ENCODE assay signal across 28 mouse cellular contexts in the genomic region with DNA sequence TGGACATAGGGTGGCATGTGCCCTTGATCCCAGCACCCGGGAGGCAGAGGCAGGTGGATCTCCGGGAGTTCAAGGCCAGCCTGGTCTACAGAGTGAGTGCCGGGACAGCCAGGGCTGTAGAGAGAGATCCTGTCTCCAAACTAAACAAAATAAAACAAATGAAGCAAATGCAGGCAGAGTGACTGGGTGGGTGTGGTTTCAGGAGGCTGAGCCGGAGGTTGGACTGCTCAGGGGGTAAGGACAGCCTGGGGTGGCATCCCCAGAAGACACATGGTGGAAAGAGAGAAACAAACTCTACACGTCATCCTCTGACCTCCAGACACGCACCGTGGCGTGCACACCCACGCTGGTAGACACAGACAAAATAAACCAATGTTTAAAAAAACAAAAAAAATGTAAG. TPM values are rescaled to one million over a fixed set of nuclear protein-coding genes. Genes with fewer than 3 reads are reported as not detected.
DNase-seq lines count a peak whose midpoint lies in the region; ATAC-seq and TF ChIP-seq lines count a peak whose summit lies in the region.
"Had no signal": no experiment of that assay in that cellular context is flagged by ENCODE, and none has a peak within 500 bp of the region (broad histone marks: within the 10 kb centered on the region; RNA-seq: fewer than 3 reads in every experiment).

No protein-coding gene starts in this region.

- H3K79me2 ChIP-seq in myocyte (ENCODE audit: control insufficient read depth, insufficient read depth) = no peaks in the 10 kb centered on the region

- CTCF ChIA-PET in Patski (lab: Charles Lee) = no interaction called here

- no peak overlapping the region for H3K4me3 ChIP-seq in kidney, embryonic 14.5 days (ENCODE audit: low read length)
- no peak overlapping the region for H3K4me3 ChIP-seq in lung, embryonic 16.5 days (ENCODE audit: low read length)
- H3K4me3 ChIP-seq in myocyte = no peak overlapping the region
- H3K4me3 ChIP-seq: forebrain, embryonic 12.5 days; layer of hippocampus, adult 2 months; liver, embryonic 12.5 days; megakaryocyte, embryonic 14.5 days; midbrain, embryonic 12.5 days had no signal

- no peaks in the 10 kb centered on the region for H3K4me1 ChIP-seq in kidney, embryonic 14.5 days (ENCODE audit: control insufficient read depth, insufficient read depth, low read length)
- H3K4me1 ChIP-seq in lung, embryonic 16.5 days (replicated peaks; ENCODE audit: control insufficient read depth, insufficient read depth, low read length) = no peaks in the 10 kb centered on the region
- H3K4me1 ChIP-seq: forebrain, embryonic 12.5 days; liver, embryonic 12.5 days; midbrain, embryonic 12.5 days had no signal

- 54% methylated on average over 9 of the region's 9 CpGs for WGBS in kidney, embryonic 14.5 days
- 45% methylated on average over 9 of the region's 9 CpGs for WGBS in lung, embryonic 16.5 days

- POLR2A ChIA-PET in Patski (lab: Charles Lee) = no interaction called here

- H3ac ChIP-seq in myocyte (ENCODE audit: control insufficient read depth, insufficient read length) = no peak overlapping the region

- ATAC-seq in kidney, embryonic 14.5 days (ENCODE audit: low FRiP score, low TSS enrichment) = no peak
- peak; percentile 45; the same call in 1 of the 2 replicates for ATAC-seq in lung, embryonic 16.5 days (ENCODE audit: low read depth)
- ATAC-seq in Patski = peak; percentile 22
- ATAC-seq in monocyte, adult 5-6 weeks (replicated peaks; ENCODE audit: insufficient number of reproducible peaks, low FRiP score, low TSS enrichment, poor library complexity, severe bottlenecking) = no peak
- ATAC-seq: CD4-positive, CD25-positive, alpha-beta regulatory T cell, adult 4 months; forebrain, postnatal 0 days; hindbrain, embryonic 16.5 days; intestine, postnatal 0 days; liver, embryonic 12.5 days; liver, postnatal 0 days had no signal

- H3K4me2 ChIP-seq in kidney, embryonic 14.5 days (replicated peaks; ENCODE audit: low read depth, low read length) = peak overlapping the region; percentile 8; the same call in 1 of the 2 replicates
- no peak overlapping the region for H3K4me2 ChIP-seq in lung, embryonic 16.5 days (ENCODE audit: low read depth, low read length)
- peak overlapping the region; percentile 5 for H3K4me2 ChIP-seq in myocyte (ENCODE audit: low read depth)
- H3K4me2 ChIP-seq: forebrain, embryonic 12.5 days; liver, embryonic 12.5 days; midbrain, embryonic 12.5 days had no signal

- H3K9ac ChIP-seq in kidney, embryonic 14.5 days (ENCODE audit: low read depth, low read length) = no peak overlapping the region
- H3K9ac ChIP-seq in lung, embryonic 16.5 days (ENCODE audit: low read length) = no peak overlapping the region
- H3K9ac ChIP-seq: forebrain, embryonic 12.5 days; forebrain, postnatal 0 days; liver, embryonic 12.5 days; liver, postnatal 0 days; midbrain, embryonic 12.5 days had no signal

- TF ChIP-seq CTCF in Patski (IDR thresholded peaks at IDR 0.05) = no peak

- no peak for TF ChIP-seq POLR2A in myocyte (IDR thresholded peaks at IDR 0.05; ENCODE audit: insufficient read length, low read depth)

- no peak overlapping the region for H3K27ac ChIP-seq in kidney, embryonic 14.5 days (ENCODE audit: low read depth, low read length)
- no peak overlapping the region for H3K27ac ChIP-seq in lung, embryonic 16.5 days (ENCODE audit: low read length)
- H3K27ac ChIP-seq: forebrain, embryonic 12.5 days; layer of hippocampus, adult 2 months; liver, embryonic 12.5 days; midbrain, embryonic 12.5 days had no signal

- in situ Hi-C loops in Patski (cut with MboI; ENCODE audit: low pct_unique_long_range_greater_than_20kb) = no loop called here

- no peaks in the 10 kb centered on the region for H3K36me3 ChIP-seq in kidney, embryonic 14.5 days (ENCODE audit: control insufficient read depth, insufficient read depth, low read length)
- H3K36me3 ChIP-seq in lung, embryonic 16.5 days (ENCODE audit: control insufficient read depth, insufficient read depth, low read length) = no peaks in the 10 kb centered on the region
- no peaks in the 10 kb centered on the region for H3K36me3 ChIP-seq in myocyte (ENCODE audit: control insufficient read depth, insufficient read depth)
- H3K36me3 ChIP-seq: forebrain, embryonic 12.5 days; liver, embryonic 12.5 days; midbrain, embryonic 12.5 days had no signal

- no peaks in the 10 kb centered on the region for H3K9me3 ChIP-seq in kidney, embryonic 14.5 days (ENCODE audit: control insufficient read depth, low read length)
- no peaks in the 10 kb centered on the region for H3K9me3 ChIP-seq in lung, embryonic 16.5 days (ENCODE audit: control insufficient read depth, low read length)
- H3K9me3 ChIP-seq: forebrain, embryonic 12.5 days; liver, embryonic 12.5 days; midbrain, embryonic 12.5 days had no signal

- DNase-seq in kidney, adult 11 months = no peak
- DNase-seq in lung, postnatal 4 days = no peak
- DNase-seq in Patski (ENCODE audit: low read depth, low spot score) = no peak
- DNase-seq: adrenal gland, postnatal 14 days; cerebellum, adult 11 months; cerebellum, adult 9-10 months; embryo, embryonic 11 days; forebrain, postnatal 0 days; heart, postnatal 14 days; kidney, postnatal 36 days; left cerebral cortex, postnatal 4 days; liver, postnatal 0 days; lung, postnatal 36 days; right cerebral cortex, adult 18-20 months; spleen, adult 18-20 months; thymus, postnatal 14 days had no signal

- no peaks in the 10 kb centered on the region for H3K27me3 ChIP-seq in kidney, embryonic 14.5 days (ENCODE audit: control insufficient read depth, insufficient read depth, low read length)
- H3K27me3 ChIP-seq in lung, embryonic 16.5 days (ENCODE audit: control insufficient read depth, insufficient read depth, low read depth, low read length) = no peaks in the 10 kb centered on the region
- no peaks in the 10 kb centered on the region for H3K27me3 ChIP-seq in Patski
- no peaks in the 10 kb centered on the region for H3K27me3 ChIP-seq in myocyte (ENCODE audit: control insufficient read depth, insufficient read depth, insufficient read length)
- H3K27me3 ChIP-seq: forebrain, embryonic 12.5 days; liver, embryonic 12.5 days; midbrain, embryonic 12.5 days had no signal

TF ChIP-seq in myocyte, 11 proteins besides CTCF, POLR2A, EP300 and RAD21:
- no peak for TF ChIP-seq CEBPB (IDR thresholded peaks at IDR 0.05; ENCODE audit: insufficient read depth, poor library complexity, severe bottlenecking)

RNA-seq across cellular contexts. Expression of a gene that starts 24.4 kb away (rescaled TPM):
- 38.7 and 48.8 TPM in 2 replicates for polyA plus RNA-seq in kidney, embryonic 14.5 days (2014; fragmentation: Nextera tagmentation; extraction: Ambion mirVana)
- polyA plus RNA-seq in lung, embryonic 16.5 days (2015; fragmentation: Nextera tagmentation; extraction: Ambion mirVana) = 29.2 and 31.9 TPM in 2 replicates
- polyA plus RNA-seq in Patski (2021) (8.8 TPM), myocyte (2012; fragmentation: generic; extraction: Trizol) (13.3 TPM)
- not detected in 3 replicates for total RNA-seq in monocyte, adult 5-6 weeks (2017)

Comparison
In these comparisons a context has a peak if more than half of its experiments do, and no peak if none do; other contexts are left out.
1. ATAC-seq: peak in lung, embryonic 16.5 days (single experiment) and Patski (single experiment); none in kidney, embryonic 14.5 days (single experiment) and monocyte, adult 5-6 weeks (single experiment).